Mouse (Mus musculus) c-Kit-positive CD71-negative TER-119-negative erythroid progenitor cells, embryonic 14.5 days (primary cell): Measurements from ENCODE around the gene Shmt2.

Experiments
- DNase-seq: peaks from one replicate; pipeline ENCODE4 v3.0.0-alpha.2; 2013; ENCODE audit warnings: low read depth

Shmt2 gene

DNA sequence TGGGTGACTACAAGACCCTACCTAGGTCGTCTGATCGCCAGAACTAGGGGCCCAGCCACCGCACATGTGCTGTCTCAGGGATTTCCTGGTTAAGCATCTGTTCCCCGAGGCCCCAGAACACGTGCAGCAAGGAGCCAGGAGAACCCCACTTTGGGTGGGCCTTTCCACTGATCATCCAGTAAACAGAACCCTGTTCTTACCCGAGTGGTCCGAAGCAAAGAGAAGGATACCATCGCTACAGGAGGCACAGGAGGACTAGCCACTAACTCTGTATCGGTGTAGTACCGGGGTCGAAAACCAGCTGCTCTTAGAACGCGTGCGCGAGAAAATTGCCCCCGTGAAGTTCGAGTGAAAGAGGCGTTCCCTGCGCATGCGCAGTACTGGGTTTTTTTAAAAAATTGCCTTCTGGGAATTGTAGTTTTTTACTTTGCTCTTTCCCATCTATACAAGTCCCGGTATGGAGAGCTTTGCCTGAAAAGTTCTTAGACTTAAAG, at the start of gene Shmt2:
TSS of gene Shmt2 (minus strand) at position 357 of the 494 bp plus-strand sequence.
- peak; percentile 94 for DNase-seq

DNA sequence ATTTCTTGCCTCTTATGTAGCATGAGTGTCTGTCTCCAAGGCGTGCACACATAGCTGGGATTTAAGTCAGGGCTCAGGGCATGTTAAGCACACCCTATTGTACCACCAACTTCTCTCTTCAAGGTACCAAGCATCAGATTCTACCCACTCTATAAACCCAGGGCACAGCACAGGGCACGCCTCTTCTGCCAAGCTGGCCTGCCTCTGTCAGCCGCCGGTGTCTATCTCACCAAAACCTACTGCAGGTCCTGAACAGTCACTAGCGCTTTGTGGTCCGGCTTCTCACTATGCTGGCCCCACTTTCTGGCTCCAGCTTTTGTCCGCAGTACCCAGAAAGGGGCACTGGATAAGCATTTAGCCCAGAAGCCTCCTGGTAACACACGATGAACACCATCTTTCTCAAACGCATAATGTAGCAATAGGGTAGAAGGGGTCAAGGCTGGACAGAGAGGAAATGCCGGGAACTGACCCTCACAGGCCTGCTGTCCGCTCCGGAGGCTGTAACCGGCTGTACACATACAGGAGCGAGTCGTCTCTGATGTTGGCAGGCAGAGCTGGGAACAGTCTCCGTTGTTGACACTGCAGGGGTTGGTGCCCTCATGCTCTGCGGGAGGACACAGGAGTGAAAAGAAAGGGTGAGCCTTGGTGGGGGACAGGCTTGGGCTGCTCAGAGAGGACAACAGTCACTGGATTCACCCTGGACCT, 48.8 kb upstream of the Shmt2 start:
- DNase-seq = no peak

DNA sequence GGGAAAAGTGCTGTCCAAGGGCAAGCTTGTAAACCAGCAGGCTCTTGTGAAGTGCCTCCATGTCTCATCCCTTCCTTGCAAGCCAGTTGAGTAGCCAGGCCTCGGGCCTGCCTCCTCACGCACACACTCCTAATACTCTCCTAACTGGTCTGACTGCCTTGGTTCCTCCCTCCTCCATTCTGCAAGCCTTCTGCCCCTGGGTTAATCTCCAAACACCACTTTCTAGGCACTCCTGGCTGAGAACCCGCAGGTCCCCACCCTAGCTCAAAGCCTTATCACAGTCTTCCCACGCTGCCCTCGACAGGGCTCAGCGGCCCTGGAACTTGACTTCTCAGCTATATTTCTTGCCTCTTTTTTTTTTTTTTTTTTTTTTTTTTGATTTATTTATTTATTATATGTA, 48.1 kb upstream of the Shmt2 start:
- DNase-seq = no peak

DNA sequence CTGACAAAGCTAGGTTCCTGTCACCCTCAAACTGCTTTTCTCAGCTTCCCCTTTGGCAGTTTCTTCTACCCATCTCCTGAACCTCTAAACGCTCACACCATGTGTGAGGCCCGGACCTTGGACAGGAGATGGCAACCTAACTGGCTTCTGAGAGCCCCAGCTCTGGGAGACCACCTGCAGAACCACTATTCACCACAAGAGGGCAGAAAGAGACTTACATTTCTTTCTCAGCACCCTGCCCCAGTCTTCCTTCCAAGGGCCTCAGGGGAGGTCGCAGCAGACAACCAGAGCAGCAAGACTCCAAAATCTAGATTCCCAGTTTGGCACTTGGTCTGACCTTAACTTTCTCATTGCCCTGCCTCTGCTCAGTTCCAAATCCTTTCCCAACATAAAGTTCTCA, 47.2 kb upstream of the Shmt2 start:
- peak; percentile 85 for DNase-seq

DNA sequence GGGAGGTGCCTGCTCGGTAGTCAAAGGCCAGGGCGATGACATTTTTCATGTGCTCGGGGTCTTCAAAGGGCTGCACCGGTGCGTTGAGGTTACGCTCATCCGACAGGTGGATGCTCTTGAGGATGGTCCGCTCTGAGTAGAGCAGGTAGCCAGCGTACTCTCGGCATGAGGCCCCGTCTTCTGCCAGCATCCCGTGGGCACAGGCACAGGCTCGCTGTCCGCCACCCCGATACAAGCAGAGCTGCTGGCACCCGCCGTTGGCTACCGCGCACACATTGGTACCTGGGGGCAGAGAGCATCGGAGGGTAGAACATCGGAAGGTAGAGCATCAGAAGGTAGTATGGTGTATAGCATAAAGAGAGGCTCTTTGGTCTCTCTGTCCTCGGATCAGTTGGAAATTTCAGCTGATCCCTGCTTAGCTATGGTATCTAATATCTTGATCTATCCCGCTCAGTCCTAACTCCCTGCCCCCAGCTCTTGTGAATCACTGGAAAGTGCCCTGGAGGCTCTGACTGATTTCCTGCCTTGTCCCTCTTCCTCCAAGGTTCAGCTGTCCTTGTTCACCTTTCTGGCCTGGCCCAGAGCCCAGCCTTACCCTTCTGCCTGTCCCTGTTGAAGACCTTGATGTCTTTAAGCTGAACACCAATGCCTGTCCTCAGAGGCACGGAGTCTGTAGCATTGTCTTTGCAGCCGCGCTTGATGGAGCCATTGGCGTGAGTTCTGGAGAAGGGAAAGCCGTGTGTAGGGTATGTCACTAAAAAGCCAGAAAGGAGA, 44.5 kb upstream of the Shmt2 start:
- DNase-seq = no peak

DNA sequence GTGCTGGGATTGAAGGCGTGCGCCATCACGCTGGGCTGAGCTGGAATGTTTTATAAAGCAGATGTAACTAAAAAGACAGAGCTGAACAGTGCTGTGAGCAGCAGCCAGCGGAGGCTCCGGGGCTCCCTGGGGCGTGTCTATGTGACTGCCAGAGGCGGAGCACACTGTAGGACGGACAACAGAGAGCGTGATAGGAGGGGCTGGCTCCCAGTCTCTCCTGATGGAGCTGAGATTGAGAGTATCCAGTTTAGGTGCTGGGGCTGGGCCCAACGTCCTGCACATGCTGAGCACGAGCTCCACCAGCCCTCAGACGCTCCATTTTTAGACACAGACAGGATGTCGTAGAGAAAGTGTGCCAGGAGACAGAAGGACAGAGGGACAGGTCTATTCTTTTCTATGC, 42.1 kb upstream of the Shmt2 start:
- no peak for DNase-seq

DNA sequence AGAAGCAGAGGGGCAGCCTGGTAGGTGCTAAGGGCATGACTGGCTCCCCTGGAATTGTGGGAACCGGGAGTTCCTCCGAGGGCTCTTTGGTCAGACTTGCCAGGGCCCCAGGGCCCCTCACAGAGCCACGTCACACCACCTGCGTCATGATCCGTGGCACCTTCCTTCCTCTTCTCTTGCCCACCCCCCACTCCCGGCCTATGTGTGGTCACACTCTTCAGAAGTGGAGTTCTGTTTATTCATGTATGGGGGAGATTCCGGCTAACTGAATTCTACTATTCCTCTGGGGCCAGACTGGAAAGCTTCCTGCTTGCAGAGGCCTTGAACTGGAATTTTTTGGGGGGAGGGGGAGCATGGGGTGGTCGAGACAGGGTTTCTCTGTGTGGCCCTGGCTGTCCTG, 41.6 kb upstream of the Shmt2 start:
- no peak for DNase-seq

DNA sequence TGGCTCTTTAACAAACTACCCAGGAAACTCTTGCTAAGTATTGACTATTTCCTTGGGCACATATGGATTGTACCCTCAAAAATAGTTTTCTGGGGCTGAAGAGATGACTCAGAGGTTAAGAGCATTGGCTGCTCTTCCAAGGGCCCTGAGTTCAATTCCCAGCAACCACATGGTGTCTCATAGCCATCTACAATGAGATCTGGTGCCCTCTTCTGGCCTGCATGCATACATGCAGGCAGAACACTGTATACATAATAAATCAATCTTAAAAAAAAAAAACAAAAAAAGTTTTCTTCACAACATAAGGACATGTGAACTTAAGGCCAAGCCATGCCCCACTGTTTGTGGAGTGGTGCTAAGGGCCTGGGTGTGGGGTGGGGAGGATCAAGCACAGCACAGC, 38.9 kb upstream of the Shmt2 start:
- DNase-seq = no peak

DNA sequence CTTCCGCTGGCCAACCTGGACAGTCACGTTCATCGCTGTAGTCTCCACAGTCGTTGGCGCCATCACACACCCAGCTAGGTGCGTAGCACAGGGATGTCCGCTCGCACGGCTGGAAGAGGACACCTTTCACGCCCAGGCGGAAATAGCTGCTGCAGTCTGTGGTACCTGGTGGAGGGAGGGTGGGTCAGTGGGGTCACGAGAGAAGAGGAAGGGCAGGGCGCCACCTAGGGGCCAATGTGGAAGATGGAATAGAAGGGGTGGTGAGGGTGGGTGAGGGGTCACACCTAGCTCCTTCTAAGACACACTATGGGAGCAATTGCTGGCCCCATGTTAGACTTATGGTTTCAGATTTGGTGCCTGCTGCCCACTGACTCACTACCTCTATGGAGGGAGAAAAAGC, 35.2 kb upstream of the Shmt2 start:
- no peak for DNase-seq

DNA sequence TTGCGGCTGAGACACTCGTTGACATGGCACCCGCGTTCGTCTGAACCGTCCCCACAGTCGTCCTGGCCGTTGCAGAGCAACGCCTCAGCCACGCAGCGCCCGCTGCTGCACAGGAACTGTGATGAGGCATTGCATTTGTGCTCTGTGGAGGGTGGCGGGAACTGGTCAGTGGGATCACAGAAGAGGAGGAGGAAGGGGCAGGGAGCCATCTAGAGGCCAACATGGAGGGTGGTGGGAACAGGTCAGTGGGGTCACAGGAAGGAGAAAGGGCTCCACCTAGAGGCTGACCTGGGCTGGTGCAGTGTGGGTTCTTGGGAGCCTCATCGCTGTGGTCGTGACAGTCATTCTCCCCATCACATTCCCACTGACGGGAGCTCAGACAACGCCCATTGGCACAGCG, 33.5 kb upstream of the Shmt2 start:
- no peak for DNase-seq

DNA sequence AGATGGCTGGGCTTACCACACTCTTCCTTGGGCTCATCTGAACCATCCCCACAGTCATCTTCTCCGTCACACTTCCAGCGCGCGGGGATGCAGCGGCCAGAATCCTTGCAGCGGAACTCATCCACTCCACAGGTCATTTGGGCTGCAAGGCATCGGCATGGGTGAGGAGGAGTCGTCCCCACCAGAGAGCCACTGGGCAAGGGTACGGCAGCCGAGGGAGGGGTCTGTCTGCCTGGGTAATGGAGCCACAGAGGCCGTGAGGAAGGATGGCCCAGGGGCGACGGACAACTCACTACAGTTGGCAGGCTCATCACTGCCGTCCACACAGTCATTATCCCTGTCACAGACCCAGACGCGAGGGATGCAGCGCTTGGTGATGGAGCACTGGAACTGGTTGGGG, 27.6 kb upstream of the Shmt2 start:
- DNase-seq = no peak

DNA sequence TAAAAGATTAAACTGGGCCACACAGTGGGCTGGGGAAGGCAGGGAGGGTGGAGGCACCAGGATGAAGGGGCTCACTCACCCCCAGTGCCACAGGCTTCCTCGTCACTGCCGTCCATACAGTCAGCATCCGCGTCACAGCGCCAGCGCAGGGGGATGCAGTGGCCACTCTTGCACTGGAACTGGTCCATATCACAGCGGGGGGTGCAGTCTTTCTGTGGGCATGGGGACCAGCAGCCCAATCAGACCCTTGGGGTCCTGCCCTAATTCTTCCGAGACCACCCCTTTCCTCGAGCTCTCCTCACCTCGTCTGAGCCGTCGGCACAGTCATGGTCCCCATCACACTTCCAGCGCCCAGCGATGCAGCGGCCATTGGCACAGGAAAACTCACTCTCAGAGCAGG, 26.0 kb upstream of the Shmt2 start:
- DNase-seq = no peak

DNA sequence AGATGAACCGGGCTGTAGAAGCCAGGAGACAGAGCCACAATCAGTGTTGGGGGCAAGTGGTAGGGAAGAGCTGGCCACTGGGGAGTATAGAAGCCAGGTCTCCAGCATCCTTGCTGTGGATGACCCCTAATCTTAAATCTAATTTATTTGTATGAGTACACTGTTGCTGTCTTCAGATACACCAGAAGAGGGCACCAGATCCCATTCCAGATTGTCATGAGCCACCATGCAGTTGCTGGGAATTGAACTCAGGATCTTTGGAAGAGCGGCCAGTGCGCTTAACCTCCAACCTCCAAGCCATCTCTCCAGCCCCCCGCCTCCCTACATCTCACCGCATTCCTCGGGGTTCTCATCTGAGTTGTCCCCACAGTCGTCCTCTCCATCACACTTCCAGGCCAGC, 24.3 kb upstream of the Shmt2 start:
- DNase-seq = no peak

DNA sequence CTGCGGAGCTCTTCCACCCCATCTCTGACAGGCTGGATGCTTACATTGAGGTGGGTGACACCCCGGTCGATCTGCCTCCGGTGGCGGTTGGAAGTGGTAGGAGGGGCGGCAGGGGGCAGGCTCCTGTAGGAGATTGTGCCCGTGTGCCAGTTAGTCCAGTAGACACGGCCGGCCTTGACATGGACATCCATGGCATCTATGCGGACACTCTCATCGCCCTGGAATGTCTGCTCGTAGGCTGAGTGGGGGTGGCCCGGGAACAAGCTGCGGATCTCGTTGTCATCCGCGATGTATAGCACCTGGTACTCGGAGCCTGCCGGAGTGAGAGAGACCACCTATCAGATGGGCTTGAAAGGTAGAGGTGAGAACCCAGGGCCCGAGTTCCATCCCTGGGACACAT, 22.1 kb upstream of the Shmt2 start:
- no peak for DNase-seq

DNA sequence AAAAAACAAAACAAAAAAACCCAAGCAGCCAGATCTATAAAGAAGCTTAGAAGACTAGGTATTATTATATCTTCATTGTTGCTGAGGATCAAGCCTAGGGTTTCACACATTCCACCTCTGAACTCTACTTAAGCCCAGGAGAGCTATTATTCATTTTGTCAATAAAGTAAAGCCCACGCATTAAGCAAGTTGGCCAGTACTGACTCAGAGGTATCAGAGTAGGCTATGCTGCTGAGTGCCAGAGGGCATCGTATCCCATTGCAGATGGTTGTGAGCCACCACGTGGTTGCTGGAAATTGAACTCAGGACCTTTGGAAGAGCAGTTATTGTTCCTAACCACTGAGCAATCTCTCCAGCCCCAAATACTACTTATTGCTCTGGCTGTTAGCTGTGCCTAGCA, 21.7 kb upstream of the Shmt2 start:
- no peak for DNase-seq

DNA sequence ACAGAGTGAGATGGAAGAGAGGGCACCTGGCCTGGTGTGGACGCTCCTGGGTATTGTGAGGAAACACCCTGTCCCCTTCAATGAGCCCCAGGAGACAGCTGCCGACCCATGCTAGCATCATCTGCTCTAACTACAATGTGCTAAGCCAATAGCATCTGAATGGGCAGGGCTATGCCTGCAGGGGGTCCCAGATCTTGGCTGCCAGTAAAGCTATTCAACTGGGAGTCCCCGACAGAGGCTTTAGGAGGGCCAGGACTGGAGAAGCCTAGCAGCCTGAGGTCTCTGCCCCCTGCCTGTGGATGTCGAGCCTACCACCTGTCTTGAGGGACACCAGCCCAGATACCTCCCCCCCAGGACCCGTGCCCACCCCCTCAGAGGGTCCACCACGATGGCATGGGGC, 20.5 kb upstream of the Shmt2 start:
- DNase-seq = no peak

DNA sequence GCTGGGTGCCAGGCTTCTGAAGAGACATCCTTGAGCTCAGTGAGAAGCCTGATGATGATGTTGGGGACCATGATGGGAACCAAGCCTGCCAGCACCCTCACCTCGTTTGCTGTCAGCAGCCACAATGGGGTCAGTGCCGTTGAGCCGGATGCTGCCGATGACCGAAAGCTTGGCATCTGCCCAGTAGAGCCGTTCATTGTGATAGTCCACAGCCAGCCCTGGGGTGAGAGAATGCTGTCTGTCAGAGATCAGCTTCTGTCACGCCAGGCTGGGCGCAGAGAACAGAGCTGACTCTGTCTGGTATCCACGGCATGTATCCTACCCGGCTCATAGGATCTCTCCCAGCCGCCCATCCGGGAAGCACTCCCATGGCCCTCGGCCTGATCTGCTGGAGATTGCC, 19.8 kb upstream of the Shmt2 start:
- no peak for DNase-seq

DNA sequence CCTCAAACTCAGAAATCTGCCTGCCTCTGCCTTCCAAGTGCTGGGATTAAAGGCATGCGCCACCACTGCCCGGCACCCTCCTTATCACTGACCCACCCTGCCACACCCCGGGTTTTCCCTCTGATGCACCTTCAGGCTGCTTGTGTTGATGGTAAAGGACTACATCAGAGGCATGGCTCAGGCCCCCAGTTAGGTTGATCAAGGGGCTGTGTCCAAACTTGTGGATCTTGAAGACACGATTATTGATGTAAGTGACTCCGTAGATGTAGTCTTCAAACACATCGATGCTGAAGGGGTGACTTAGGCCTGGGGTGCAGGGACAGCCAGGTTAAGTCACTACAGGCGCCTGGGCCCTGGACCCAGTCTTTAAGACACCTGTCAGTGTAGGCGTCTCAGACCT, 19.3 kb upstream of the Shmt2 start:
- DNase-seq = no peak

DNA sequence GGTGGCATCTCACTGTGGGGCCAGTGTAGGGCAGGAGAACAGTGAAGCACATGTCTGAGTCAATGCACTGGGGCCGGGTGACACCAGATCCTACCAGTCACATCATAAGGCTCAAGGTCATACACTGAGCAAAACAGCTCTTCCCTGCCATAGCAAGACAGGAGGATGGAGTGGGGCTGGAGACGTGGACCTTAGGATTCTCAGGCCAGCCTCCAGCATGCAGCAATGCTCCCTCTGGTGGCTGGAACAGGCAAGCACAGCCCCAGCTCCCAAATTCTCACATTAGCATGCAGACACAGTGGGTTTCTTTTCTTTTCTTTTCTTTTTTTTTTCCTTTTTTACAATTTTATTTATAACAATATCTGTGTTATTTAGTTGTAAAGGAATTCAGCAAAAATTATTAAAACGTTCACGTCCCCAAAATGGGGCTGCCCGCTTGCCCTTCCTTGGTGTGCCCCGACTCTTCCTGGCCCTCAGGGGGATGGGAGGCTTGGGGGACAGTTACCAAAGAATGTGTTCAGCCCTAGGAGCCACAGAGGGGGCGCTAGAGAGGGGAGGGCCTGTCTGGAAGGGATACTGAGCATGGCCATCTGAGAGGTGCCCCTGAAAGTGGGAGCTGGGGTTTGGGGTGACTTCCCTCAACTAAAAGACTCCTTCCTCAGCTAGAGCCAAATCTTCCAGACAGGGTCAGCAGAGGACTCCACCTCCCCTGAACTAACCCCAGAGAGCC, 15.8 kb upstream of the Shmt2 start:
- no peak for DNase-seq

DNA sequence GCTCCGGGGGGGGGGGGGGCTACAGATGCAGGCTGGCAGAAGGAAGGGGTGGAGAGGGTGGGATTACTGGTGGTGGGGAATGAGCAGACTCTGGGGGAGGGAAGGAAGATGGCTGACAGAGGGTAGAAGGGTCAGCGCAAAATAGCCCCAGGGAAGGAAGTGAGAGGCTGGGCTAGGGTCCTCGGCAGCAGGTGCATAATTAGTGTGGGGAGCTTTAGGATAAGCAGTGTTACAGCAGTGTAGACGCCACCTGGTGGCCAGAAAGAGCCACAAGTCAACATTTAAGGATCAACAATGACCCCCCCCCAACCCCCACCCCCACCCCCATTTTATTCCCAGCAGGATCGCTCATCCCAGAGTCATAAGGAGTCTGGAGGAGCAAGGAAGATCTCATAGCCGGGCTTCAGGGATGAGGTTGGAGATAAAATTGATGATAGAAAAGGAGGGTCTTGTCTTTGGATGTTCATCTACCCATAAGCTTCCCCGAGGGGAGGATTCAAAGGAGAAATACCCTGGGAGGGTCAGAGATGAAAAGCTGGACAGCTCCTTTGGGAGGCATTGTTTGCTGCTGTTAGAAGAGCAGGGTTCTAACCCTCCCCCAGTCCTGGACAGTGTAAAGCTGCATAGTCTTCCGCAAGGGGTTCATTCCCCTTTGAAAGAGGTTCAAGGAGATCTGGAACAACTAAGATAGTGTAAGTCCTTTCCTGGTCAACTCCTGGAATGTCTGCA, 14.5 kb upstream of the Shmt2 start:
- DNase-seq = no peak

DNA sequence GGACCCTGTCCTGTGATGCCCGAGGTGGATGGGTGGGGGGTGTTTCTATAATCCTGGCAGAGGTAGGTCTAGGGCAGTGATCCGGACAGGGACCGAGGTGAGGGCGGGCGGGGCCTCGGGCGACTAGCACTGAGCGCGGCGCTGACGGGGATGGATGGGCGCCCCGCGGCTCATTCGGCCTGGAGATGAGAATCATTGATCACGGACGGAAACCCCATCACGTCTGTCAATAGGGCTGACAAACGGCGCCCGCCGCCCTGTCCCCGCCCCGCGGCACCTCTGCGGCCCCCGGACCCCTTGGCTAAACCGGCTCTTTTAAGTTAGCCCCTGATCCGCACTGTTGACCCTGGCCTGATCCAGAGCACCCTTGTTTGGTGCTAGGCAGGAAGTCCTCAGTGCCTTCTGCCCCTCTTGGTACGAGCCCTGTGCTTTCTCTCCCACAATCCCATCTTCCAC, 12.7 kb upstream of the Shmt2 start:
- DNase-seq = no peak
